In genomic region chr3:73724869-73725268, GRCm38 (mm10) we compare ENCODE assay signal across 32 mouse cellular contexts. TPM values are rescaled to one million over a fixed set of nuclear protein-coding genes. Genes with fewer than 3 reads are reported as not detected.
"Had no signal": no experiment of that assay in that cellular context is flagged by ENCODE, and none has a peak within 500 bp of the region (broad histone marks: within the 10 kb centered on the region; RNA-seq: fewer than 3 reads in every experiment).

No protein-coding gene starts in this region.

- H3K4me3 ChIP-seq: limb, embryonic 10.5 days; limb, embryonic 12.5 days; limb, embryonic 13.5 days; limb, embryonic 15.5 days; liver, embryonic 12.5 days; liver, embryonic 13.5 days; liver, embryonic 15.5 days; lung, embryonic 15.5 days; megakaryocyte, embryonic 14.5 days; midbrain, embryonic 10.5 days; midbrain, embryonic 12.5 days; midbrain, embryonic 13.5 days; midbrain, embryonic 15.5 days; myocyte; neural tube, embryonic 12.5 days had no signal

- DNase-seq: left cerebral cortex, postnatal 4 days; liver; liver, embryonic 13.5 days; liver, postnatal 0 days; lung, adult 18-20 months; lung, adult 2 months; lung, embryonic 14.5 days; lung, postnatal 10 days; lung, postnatal 14 days; lung, postnatal 36 days; lung, postnatal 4 days; midbrain, embryonic 14.5 days had no signal

- H3K27ac ChIP-seq: limb, embryonic 10.5 days; limb, embryonic 12.5 days; limb, embryonic 13.5 days; limb, embryonic 15.5 days; liver, embryonic 12.5 days; liver, embryonic 13.5 days; liver, embryonic 14.5 days; liver, embryonic 15.5 days; lung, embryonic 15.5 days; macrophage; midbrain, embryonic 10.5 days; midbrain, embryonic 12.5 days; midbrain, embryonic 13.5 days; midbrain, embryonic 15.5 days; neural tube, embryonic 12.5 days had no signal

- H3K9ac ChIP-seq: limb, embryonic 12.5 days; limb, embryonic 13.5 days; limb, embryonic 15.5 days; liver, embryonic 12.5 days; liver, embryonic 13.5 days; liver, embryonic 14.5 days; liver, embryonic 15.5 days; liver, postnatal 0 days; lung, embryonic 14.5 days; lung, embryonic 15.5 days; midbrain, embryonic 12.5 days; midbrain, embryonic 13.5 days; midbrain, embryonic 15.5 days; neural tube, embryonic 12.5 days had no signal

- ATAC-seq: liver, embryonic 12.5 days; lung, postnatal 0 days; midbrain, embryonic 13.5 days; midbrain, embryonic 15.5 days; midbrain, embryonic 16.5 days had no signal

- H3K4me1 ChIP-seq: limb, embryonic 10.5 days; limb, embryonic 12.5 days; limb, embryonic 13.5 days; limb, embryonic 15.5 days; liver, embryonic 12.5 days; liver, embryonic 13.5 days; liver, embryonic 15.5 days; lung, embryonic 15.5 days; megakaryocyte, embryonic 14.5 days; midbrain, embryonic 10.5 days; midbrain, embryonic 12.5 days; midbrain, embryonic 13.5 days; midbrain, embryonic 15.5 days; neural tube, embryonic 12.5 days had no signal

- H3K27me3 ChIP-seq: limb, embryonic 12.5 days; limb, embryonic 13.5 days; limb, embryonic 15.5 days; liver, embryonic 12.5 days; liver, embryonic 13.5 days; liver, embryonic 15.5 days; lung, embryonic 15.5 days; megakaryocyte, embryonic 14.5 days; midbrain, embryonic 12.5 days; midbrain, embryonic 13.5 days; midbrain, embryonic 15.5 days; neural tube, embryonic 12.5 days had no signal

- H3K9me3 ChIP-seq: limb, embryonic 10.5 days; limb, embryonic 12.5 days; limb, embryonic 13.5 days; limb, embryonic 15.5 days; liver, embryonic 12.5 days; liver, embryonic 13.5 days; liver, embryonic 15.5 days; lung, embryonic 15.5 days; megakaryocyte, embryonic 14.5 days; midbrain, embryonic 10.5 days; midbrain, embryonic 12.5 days; midbrain, embryonic 13.5 days; midbrain, embryonic 15.5 days; neural tube, embryonic 12.5 days had no signal

- H3K4me2 ChIP-seq: limb, embryonic 12.5 days; limb, embryonic 13.5 days; limb, embryonic 15.5 days; liver, embryonic 11.5 days; liver, embryonic 12.5 days; liver, embryonic 13.5 days; liver, embryonic 15.5 days; lung, embryonic 14.5 days; lung, embryonic 15.5 days; midbrain, embryonic 11.5 days; midbrain, embryonic 12.5 days; midbrain, embryonic 13.5 days; midbrain, embryonic 15.5 days; neural tube, embryonic 12.5 days had no signal

- H3K36me3 ChIP-seq: limb, embryonic 10.5 days; limb, embryonic 12.5 days; limb, embryonic 13.5 days; limb, embryonic 15.5 days; liver, embryonic 12.5 days; liver, embryonic 13.5 days; liver, embryonic 15.5 days; lung, embryonic 15.5 days; midbrain, embryonic 10.5 days; midbrain, embryonic 12.5 days; midbrain, embryonic 13.5 days; midbrain, embryonic 15.5 days; neural tube, embryonic 12.5 days had no signal

RNA-seq across cellular contexts. Expression of gene Bche, which starts 16.7 kb away (rescaled TPM):
- polyA plus RNA-seq: macrophage had no signal
